37 mouse cellular contexts compared by ENCODE assay signal in the genomic region with DNA sequence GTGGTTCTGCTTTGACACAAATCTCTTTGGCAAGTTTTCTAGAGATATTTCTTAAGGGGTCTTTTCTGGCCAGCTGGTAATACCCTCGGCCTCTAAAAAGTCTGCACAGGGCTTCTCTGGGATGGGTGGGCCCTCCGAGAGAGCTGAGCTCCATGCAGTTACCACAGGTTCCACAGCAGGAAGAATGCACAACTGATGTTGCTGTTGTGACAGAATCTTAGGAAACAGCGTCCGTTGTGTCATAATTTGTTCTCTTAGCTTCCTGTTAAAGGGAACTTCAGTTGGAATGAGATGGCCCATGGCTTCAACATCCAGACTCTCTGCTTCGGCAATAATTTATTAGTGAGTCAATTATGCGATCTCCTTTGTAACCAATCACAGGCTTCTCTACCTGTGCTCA. TPM values are rescaled to one million over a fixed set of nuclear protein-coding genes. Genes with fewer than 3 reads are reported as not detected.
A peak's percentile ranks its signal among the peaks of the same experiment; 100 is the strongest.
DNase-seq lines count a peak whose midpoint lies in the region; ATAC-seq and TF ChIP-seq lines count a peak whose summit lies in the region.
"Had no signal": no experiment of that assay in that cellular context is flagged by ENCODE, and none has a peak within 500 bp of the region (broad histone marks: within the 10 kb centered on the region; RNA-seq: fewer than 3 reads in every experiment).

No protein-coding gene starts in this region.

- no peaks in the 10 kb centered on the region for H3K27me3 ChIP-seq in liver, embryonic 14.5 days (ENCODE audit: control insufficient read depth, insufficient read depth, low read length)
- H3K27me3 ChIP-seq in E14TG2a.4 (ENCODE audit: insufficient read depth, low read length): no peaks in the 10 kb centered on the region
- H3K27me3 ChIP-seq in hindbrain, embryonic 14.5 days (ENCODE audit: control insufficient read depth, insufficient read depth, low read length): no peaks in the 10 kb centered on the region
- H3K27me3 ChIP-seq: embryonic facial prominence, embryonic 13.5 days; forebrain, embryonic 12.5 days; forebrain, embryonic 15.5 days; heart, embryonic 15.5 days; hindbrain, embryonic 13.5 days; Patski had no signal

- no peak for ATAC-seq in liver, embryonic 14.5 days (ENCODE audit: insufficient read depth)
- peak; percentile 38 for ATAC-seq in megakaryocyte, adult 5-6 weeks (ENCODE audit: poor library complexity, severe bottlenecking)
- ATAC-seq in hindbrain, embryonic 14.5 days (ENCODE audit: low FRiP score): no peak
- no peak for ATAC-seq in cerebellum, adult (ENCODE audit: insufficient number of reproducible peaks, low FRiP score, low TSS enrichment)
- ATAC-seq: CD4-positive, CD25-positive, alpha-beta regulatory T cell, adult 4 months; forebrain, embryonic 15.5 days; hindbrain, postnatal 0 days; inflammation-experienced regulatory T-cells, adult 6 months; intestine, embryonic 16.5 days; Patski had no signal

- TF ChIP-seq EP300 in liver, embryonic 14.5 days (IDR thresholded peaks at IDR 0.05; ENCODE audit: low read depth): 0 out of 2 replicates have a peak, but pooled peaks have one; percentile 12

- H3K9me3 ChIP-seq in liver, embryonic 14.5 days (ENCODE audit: control insufficient read depth, low read length): no peaks in the 10 kb centered on the region
- no peaks in the 10 kb centered on the region for H3K9me3 ChIP-seq in E14TG2a.4 (ENCODE audit: low read length)
- H3K9me3 ChIP-seq in hindbrain, embryonic 14.5 days (ENCODE audit: control insufficient read depth, low read length): no peaks in the 10 kb centered on the region
- H3K9me3 ChIP-seq: embryonic facial prominence, embryonic 10.5 days; embryonic facial prominence, embryonic 13.5 days; forebrain, embryonic 12.5 days; forebrain, embryonic 15.5 days; heart, embryonic 15.5 days; hindbrain, embryonic 10.5 days; hindbrain, embryonic 13.5 days had no signal

- H3K36me3 ChIP-seq in liver, embryonic 14.5 days (replicated peaks; ENCODE audit: control insufficient read depth, insufficient read depth, low read depth): no peaks in the 10 kb centered on the region
- H3K36me3 ChIP-seq in E14TG2a.4 (ENCODE audit: insufficient read depth, low read length): peaks cover 4% of the 10 kb centered on the region; the same call in 1 of the 2 replicates
- no peaks in the 10 kb centered on the region for H3K36me3 ChIP-seq in hindbrain, embryonic 14.5 days (replicated peaks; ENCODE audit: control insufficient read depth, insufficient read depth)
- H3K36me3 ChIP-seq: embryonic facial prominence, embryonic 10.5 days; embryonic facial prominence, embryonic 13.5 days; forebrain, embryonic 12.5 days; forebrain, embryonic 15.5 days; heart, embryonic 15.5 days; hindbrain, embryonic 10.5 days; hindbrain, embryonic 13.5 days had no signal

- no peak overlapping the region for H3K4me2 ChIP-seq in liver, embryonic 14.5 days (ENCODE audit: low read depth)
- H3K4me2 ChIP-seq in hindbrain, embryonic 14.5 days (replicated peaks): no peak overlapping the region
- H3K4me2 ChIP-seq: embryonic facial prominence, embryonic 13.5 days; forebrain, embryonic 12.5 days; forebrain, embryonic 15.5 days; heart, embryonic 11.5 days; heart, embryonic 15.5 days; hindbrain, embryonic 13.5 days had no signal

- no peak overlapping the region for H3K4me3 ChIP-seq in liver, embryonic 14.5 days (ENCODE audit: insufficient read depth in 1 of 2, low read depth in 2 of 2, low read length in 2 of 2)
- peak overlapping the region; percentile 30; the same call in 1 of the 2 replicates for H3K4me3 ChIP-seq in E14TG2a.4 (replicated peaks; ENCODE audit: low read length)
- H3K4me3 ChIP-seq in hindbrain, embryonic 14.5 days (replicated peaks; ENCODE audit: low read length): no peak overlapping the region
- H3K4me3 ChIP-seq: embryonic facial prominence, embryonic 10.5 days; embryonic facial prominence, embryonic 13.5 days; erythroblast, embryonic 14.5 days; forebrain, embryonic 12.5 days; forebrain, embryonic 15.5 days; heart, embryonic 15.5 days; hindbrain, embryonic 10.5 days; hindbrain, embryonic 13.5 days had no signal

- no peak overlapping the region for H3K27ac ChIP-seq in liver, embryonic 14.5 days
- no peak overlapping the region for H3K27ac ChIP-seq in hindbrain, embryonic 14.5 days
- H3K27ac ChIP-seq: embryonic facial prominence, embryonic 10.5 days; embryonic facial prominence, embryonic 13.5 days; forebrain, embryonic 12.5 days; forebrain, embryonic 15.5 days; heart, embryonic 15.5 days; hindbrain, embryonic 10.5 days; hindbrain, embryonic 13.5 days; hindbrain, postnatal 0 days had no signal

- no peak for DNase-seq in liver, embryonic 14.5 days (ENCODE audit: low read depth in 3 of 3, low spot score in 3 of 3)
- no peak for DNase-seq in liver
- DNase-seq in hindbrain, embryonic 14.5 days (ENCODE audit: low spot score): no peak
- DNase-seq: adrenal gland, postnatal 10 days; cerebellum, adult 11-12 months; cerebellum, adult 8-10 months; cerebellum, postnatal 10 days; cerebellum, postnatal 36 days; embryo, embryonic 11 days; gastrocnemius, postnatal 25 days; heart, postnatal 10 days; heart, postnatal 36 days had no signal

- WGBS in liver, embryonic 14.5 days (ENCODE audit: insufficient replicate concordance): 75% methylated on average over 6 of the region's 6 CpGs
- WGBS in hindbrain, embryonic 14.5 days: 90% methylated on average over 6 of the region's 6 CpGs

- TF ChIP-seq CTCF in liver, embryonic 14.5 days (IDR thresholded peaks at IDR 0.05; ENCODE audit: low read depth): no peak
- no peak for TF ChIP-seq CTCF in E14TG2a.4 (conservative IDR thresholded peaks at IDR 0.05; ENCODE audit: low read length)

- peaks cover 2 to 5% of the 10 kb centered on the region in 2 experiments for H3K4me1 ChIP-seq in liver, embryonic 14.5 days (replicated peaks; ENCODE audit: control insufficient read depth in 2 of 2, insufficient read depth in 2 of 2, low read length in 1 of 2)
- peaks cover 21% of the 10 kb centered on the region for H3K4me1 ChIP-seq in E14TG2a.4 (replicated peaks; ENCODE audit: low read depth, low read length)
- 0 out of 2 replicates have a peak, but pooled peaks cover 6% of the 10 kb centered on the region for H3K4me1 ChIP-seq in hindbrain, embryonic 14.5 days (replicated peaks; ENCODE audit: control insufficient read depth, insufficient read depth, low read length)
- H3K4me1 ChIP-seq: embryonic facial prominence, embryonic 13.5 days had no signal

- no peak overlapping the region for H3K9ac ChIP-seq in liver, embryonic 14.5 days (replicated peaks)
- H3K9ac ChIP-seq in hindbrain, embryonic 14.5 days: no peak overlapping the region
- H3K9ac ChIP-seq: embryonic facial prominence, embryonic 13.5 days; forebrain, embryonic 12.5 days; forebrain, embryonic 15.5 days; heart, embryonic 15.5 days; hindbrain, embryonic 13.5 days had no signal

RNA-seq across cellular contexts. Expression of gene Ncoa4, which starts 4.9 kb away (rescaled TPM):
- polyA plus RNA-seq in liver, embryonic 14.5 days (2012; rRNA removed): 80.7 and 117 TPM in 2 replicates
- 353 and 363 TPM in 2 replicates for polyA plus RNA-seq in liver, embryonic 14.5 days (2014; fragmentation: Nextera tagmentation; extraction: Ambion mirVana)
- total RNA-seq in megakaryocyte, adult 5-6 weeks (2015): 107 and 111 TPM in 2 replicates
- 93.2 and 110 TPM in 2 replicates for total RNA-seq in megakaryocyte, adult 5-6 weeks (2017)
- 124 and 146 TPM in 2 replicates for polyA plus RNA-seq in hindbrain, embryonic 14.5 days (2014; fragmentation: Nextera tagmentation; extraction: Ambion mirVana)

RNA-seq across cellular contexts. Expression of gene Msmb, which starts 12.9 kb away (rescaled TPM):
- 0.13 and 0.19 TPM in 2 replicates for polyA plus RNA-seq in liver, embryonic 14.5 days (2012; rRNA removed)
- 0.33 and 0.38 TPM in 2 replicates for polyA plus RNA-seq in liver, embryonic 14.5 days (2014; fragmentation: Nextera tagmentation; extraction: Ambion mirVana)
- not detected in 2 replicates for total RNA-seq in megakaryocyte, adult 5-6 weeks (2015)
- total RNA-seq in megakaryocyte, adult 5-6 weeks (2017): not detected in 2 replicates
- polyA plus RNA-seq in hindbrain, embryonic 14.5 days (2014; fragmentation: Nextera tagmentation; extraction: Ambion mirVana): not detected in 2 replicates
- total RNA-seq: adrenal gland, adult 18-20 months; adrenal gland, postnatal 10 days; adrenal gland, postnatal 4 days; gastrocnemius, adult 8-10 months; gastrocnemius, postnatal 25 days; heart, adult 8-10 months; heart, postnatal 10 days; heart, postnatal 36 days; hindbrain, postnatal 0 days had no signal
- polyA plus RNA-seq: C2C12; CD4-positive, CD25-positive, alpha-beta regulatory T cell, adult 4 months; cortical plate, adult 2 months; embryonic facial prominence, embryonic 10.5 days; embryonic facial prominence, embryonic 13.5 days; erythroblast, embryonic 14.5 days; forebrain, embryonic 12.5 days; forebrain, embryonic 15.5 days; G1E; gonadal fat pad, adult 2 months; heart, embryonic 11.5 days; heart, embryonic 15.5 days; hindbrain, embryonic 10.5 days; hindbrain, embryonic 13.5 days; hindbrain, postnatal 0 days; inflammation-experienced regulatory T-cells, adult 6 months; intestine, embryonic 16.5 days; Patski had no signal

RNA-seq across cellular contexts. Expression of gene Timm23, which starts 46.9 kb away (rescaled TPM):
- polyA plus RNA-seq in liver, embryonic 14.5 days (2012; rRNA removed): 75.8 and 90.5 TPM in 2 replicates
- 196 and 199 TPM in 2 replicates for polyA plus RNA-seq in liver, embryonic 14.5 days (2014; fragmentation: Nextera tagmentation; extraction: Ambion mirVana)
- total RNA-seq in megakaryocyte, adult 5-6 weeks (2015): 122 and 132 TPM in 2 replicates
- 88.3 and 104 TPM in 2 replicates for total RNA-seq in megakaryocyte, adult 5-6 weeks (2017)
- 244 and 255 TPM in 2 replicates for polyA plus RNA-seq in hindbrain, embryonic 14.5 days (2014; fragmentation: Nextera tagmentation; extraction: Ambion mirVana)

RNA-seq across cellular contexts. Expression of gene Parg, which starts 47.0 kb away (rescaled TPM):
- 4.4 and 6.0 TPM in 2 replicates for polyA plus RNA-seq in liver, embryonic 14.5 days (2012; rRNA removed)
- 12.6 and 17.0 TPM in 2 replicates for polyA plus RNA-seq in liver, embryonic 14.5 days (2014; fragmentation: Nextera tagmentation; extraction: Ambion mirVana)
- total RNA-seq in megakaryocyte, adult 5-6 weeks (2015): 34.7 and 37.1 TPM in 2 replicates
- 80.2 and 97.7 TPM in 2 replicates for total RNA-seq in megakaryocyte, adult 5-6 weeks (2017)
- 40.1 and 44.8 TPM in 2 replicates for polyA plus RNA-seq in hindbrain, embryonic 14.5 days (2014; fragmentation: Nextera tagmentation; extraction: Ambion mirVana)
